Mouse (Mus musculus): ENCODE measurements around the gene Gm20219.

GRCm38 (mm10) chr17:56509021-56509640 lies 45.1 kb downstream of the Gm20219 start:
- TF ChIP-seq TAL1 (IDR thresholded peaks at IDR 0.05; ENCODE audit: low read length) = no peak
- TF ChIP-seq GATA1 (IDR thresholded peaks at IDR 0.05; ENCODE audit: low read length) = no peak

All from erythroblast, embryonic 14.5 days (primary cell).